Mouse (Mus musculus) ES-E14 (cell line): Measurements from ENCODE around the gene Map3k7.

Source experiments
- CHD2 ChIP-seq: IDR thresholded peaks from 2 replicates; pipeline ENCODE4 v1.6.1; 2014; ENCODE audit warnings: mild to moderate bottlenecking, low read depth, low read length, inconsistent platforms
- MAFK ChIP-seq: IDR thresholded peaks from 2 replicates; pipeline ENCODE4 v1.6.1; 2014; ENCODE audit warnings: mild to moderate bottlenecking, low read depth, low read length, inconsistent platforms; ENCODE audit not compliant: insufficient read depth
- ZC3H11A ChIP-seq: IDR thresholded peaks from 2 replicates; pipeline ENCODE4 v1.6.1; 2012; ENCODE audit warnings: low read depth, mild to moderate bottlenecking, inconsistent platforms, low read length, borderline replicate concordance
- ZNF384 ChIP-seq: IDR thresholded peaks from 2 replicates; pipeline ENCODE4 v1.6.1; 2012; ENCODE audit warnings: low read depth, low read length, inconsistent platforms

DNA sequence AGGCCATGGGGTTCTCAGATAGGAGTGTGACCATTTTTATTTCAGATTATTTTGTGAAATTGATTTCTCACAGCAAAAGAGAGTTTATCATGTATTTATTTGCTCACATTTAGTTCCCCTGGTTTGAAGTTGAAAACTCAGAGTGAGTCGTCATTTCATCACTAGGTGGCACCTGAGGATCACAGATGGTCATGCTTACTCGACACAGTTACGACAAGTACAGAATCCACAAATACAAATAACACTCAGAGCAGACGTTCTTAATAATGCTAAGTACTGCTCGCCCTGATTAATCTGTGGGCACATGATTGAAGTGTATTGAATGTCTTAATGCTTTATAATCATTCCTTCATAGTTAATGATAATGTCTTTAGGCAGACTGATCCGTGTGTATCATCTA, 8.3 kb downstream of the Map3k7 start:
- TF ChIP-seq CHD2, result no peak
- TF ChIP-seq ZC3H11A, result no peak
- TF ChIP-seq MAFK, result no peak
- TF ChIP-seq ZNF384, result no peak
